Mouse (Mus musculus) CH12.LX (cell line): ENCODE data around the gene B4galnt3. TPM values are rescaled to one million over a fixed set of nuclear protein-coding genes. Genes with fewer than 3 reads are reported as not detected.

Experiments
- DNase-seq: peaks from one replicate; pipeline ENCODE4 v3.0.0-alpha.2; 2013; ENCODE audit errors: extremely low read depth
- H3K27ac ChIP-seq: 2 replicates; pipeline ENCODE4 v1.5.1; 2012; ENCODE audit warnings: low read depth, mild to moderate bottlenecking, control low read depth, moderate library complexity; ENCODE audit not compliant: insufficient read depth
- H3K27me3 ChIP-seq: replicated peaks from 2 replicates; pipeline ENCODE3; 2012; ENCODE audit warnings: inconsistent platforms
- H3K36me3 ChIP-seq, 2 experiments: replicated peaks in 1 of 2; 2 replicates each; pipeline versions ENCODE3 to v1.6.1; 2012; ENCODE audit warnings: inconsistent platforms in 1 of 2, low read length in 1 of 2, mild to moderate bottlenecking in 1 of 2, mixed read lengths in 1 of 2, moderate library complexity in 1 of 2; ENCODE audit not compliant: control insufficient read depth in 1 of 2, insufficient read depth in 1 of 2
- H3K4me1 ChIP-seq, 2 experiments: 2 replicates each; pipeline ENCODE4 v1.6.1; 2012; ENCODE audit warnings: inconsistent platforms in 1 of 2, moderate library complexity in 1 of 2; ENCODE audit not compliant: insufficient read depth in 2 of 2, control insufficient read depth in 1 of 2
- H3K4me2 ChIP-seq: 2 replicates; pipeline ENCODE4 v1.6.1; 2012; ENCODE audit warnings: low read depth, mild to moderate bottlenecking, control low read depth; ENCODE audit not compliant: poor library complexity, insufficient read depth, severe bottlenecking
- H3K4me3 ChIP-seq, 3 experiments: fragments of 150-350 bp in 1 of 3; sonication (generic) in 1 of 3; replicated peaks in 1 of 3; 2 replicates each; pipeline versions ENCODE3 to v1.5.1; 2011 to 2012; ENCODE audit warnings: low read depth in 2 of 3, low read length in 2 of 3, mild to moderate bottlenecking in 2 of 3, moderate library complexity in 2 of 3, control low read depth in 1 of 3, improper control_type of control experiment in 1 of 3, inconsistent platforms in 1 of 3, mixed read lengths in 1 of 3; ENCODE audit not compliant: poor library complexity in 1 of 3
- H3K79me2 ChIP-seq: replicated peaks from 2 replicates; pipeline ENCODE4 v1.6.1; 2012; ENCODE audit warnings: mild to moderate bottlenecking, moderate library complexity; ENCODE audit not compliant: control insufficient read depth, poor library complexity, insufficient read depth, severe bottlenecking; ENCODE audit errors: extremely low read depth
- H3K9ac ChIP-seq: 2 replicates; pipeline ENCODE4 v1.6.1; 2012; ENCODE audit warnings: low read depth, mild to moderate bottlenecking, control low read depth, moderate library complexity; ENCODE audit not compliant: insufficient read depth
- H3K9me3 ChIP-seq: replicated peaks from 2 replicates; pipeline ENCODE3; 2012; ENCODE audit warnings: low read length, inconsistent platforms, mixed read lengths
- CHD2 ChIP-seq: IDR thresholded peaks from 2 replicates; pipeline ENCODE4 v1.6.1; 2011; ENCODE audit warnings: low read length, improper control_type of control experiment
- CTCF ChIP-seq, 2 experiments: IDR thresholded peaks in 1 of 2; conservative IDR thresholded peaks in 1 of 2; 2 replicates each; pipeline ENCODE4 v1.5.1; 2011 to 2012; ENCODE audit warnings: low read depth in 2 of 2, low read length in 2 of 2, improper control_type of control experiment in 1 of 2, inconsistent platforms in 1 of 2, mild to moderate bottlenecking in 1 of 2, moderate library complexity in 1 of 2
- ETS1 ChIP-seq: conservative IDR thresholded peaks from 2 replicates; pipeline ENCODE4 v1.6.1; 2012; ENCODE audit warnings: low read depth, mild to moderate bottlenecking, inconsistent platforms, low read length, improper control_type of control experiment, moderate library complexity
- JUN ChIP-seq: IDR thresholded peaks from 2 replicates; pipeline ENCODE4 v1.6.1; 2011; ENCODE audit warnings: low read depth, mild to moderate bottlenecking, low read length, improper control_type of control experiment, moderate library complexity; ENCODE audit not compliant: insufficient read depth
- KAT2A ChIP-seq: IDR thresholded peaks from 2 replicates; pipeline ENCODE4 v1.6.1; 2012; ENCODE audit warnings: low read length, improper control_type of control experiment, inconsistent platforms; ENCODE audit not compliant: insufficient replicate concordance
- MAFK ChIP-seq: IDR thresholded peaks from 2 replicates; pipeline ENCODE4 v1.6.1; 2011; ENCODE audit warnings: low read length, improper control_type of control experiment; ENCODE audit not compliant: insufficient replicate concordance
- MAX ChIP-seq: IDR thresholded peaks from 2 replicates; pipeline ENCODE4 v1.6.1; 2011; ENCODE audit warnings: low read length, improper control_type of control experiment
- MYC ChIP-seq: IDR thresholded peaks from 2 replicates; pipeline ENCODE4 v1.6.1; 2011; ENCODE audit warnings: low read depth, mild to moderate bottlenecking, improper control_type of control experiment, low read length
- POLR2A ChIP-seq: IDR thresholded peaks from 2 replicates; pipeline ENCODE4 v1.6.1; 2011; ENCODE audit warnings: low read depth, mild to moderate bottlenecking, improper control_type of control experiment, low read length
- SMC3 ChIP-seq: IDR thresholded peaks from 2 replicates; pipeline ENCODE4 v1.6.1; 2011; ENCODE audit warnings: low read depth, low read length, improper control_type of control experiment
- USF2 ChIP-seq: conservative IDR thresholded peaks from 2 replicates; pipeline ENCODE4 v1.6.1; 2011; ENCODE audit warnings: low read depth, low read length, improper control_type of control experiment
- ZC3H11A ChIP-seq: IDR thresholded peaks from 2 replicates; pipeline ENCODE4 v1.6.1; 2012; ENCODE audit warnings: low read depth, mild to moderate bottlenecking, inconsistent platforms, low read length, improper control_type of control experiment
- ZNF384 ChIP-seq: IDR thresholded peaks from 2 replicates; pipeline ENCODE4 v1.6.1; 2012; ENCODE audit warnings: low read depth, low read length, improper control_type of control experiment, inconsistent platforms
- dilution Hi-C: fragments of 300-500 bp; cut with MboI; formaldehyde crosslinking; loops from 2 replicates; pipeline ENCODE4 v1.14.3; 2020; ENCODE audit warnings: low sequenced_read_pairs; ENCODE audit not compliant: extremely low pct_unique_long_range_greater_than_20kb, extremely low pct_ligation_motif_present
- in situ Hi-C: fragments of 300-500 bp; cut with MboI; formaldehyde crosslinking; loops from 3 replicates; pipeline ENCODE4 v1.14.3; 2019; ENCODE audit warnings: low sequenced_read_pairs, low pct_ligation_motif_present, low pct_unique_long_range_greater_than_20kb, mixed read lengths
- polyA plus RNA-seq: library from polyadenylated mRNA; unstranded; fragments of >175 nt; gene quantifications from 2 replicates; pipeline ENCODE4 v1.2.1, GENCODE M21; 2012; ENCODE audit warnings: low read depth; ENCODE audit not compliant: insufficient read length
- total RNA-seq, 2 experiments: library from RNA; depleted of rRNA; stranded (reverse); fragments of 300-350 nt in 1 of 2; fragments of >200 nt in 1 of 2; gene quantifications; 2 replicates each; pipeline ENCODE4 v1.2.3; 2012 to 2014

Gene B4galnt3
- total and polyA plus RNA-seq, 3 experiments, result 0.21 to 0.47 (median 0.44) TPM

- H3K9me3 ChIP-seq, result no peaks in the 10 kb centered on the region
- H3K4me1 ChIP-seq, result peaks cover 5 to 7% of the 10 kb centered on the region in 2 experiments; a peak in 3 of 4 replicates
- no peak overlapping the region for H3K4me3 ChIP-seq
- H3K27me3 ChIP-seq, result peaks cover 2% of the 10 kb centered on the region
- no peak overlapping the region for H3K4me2 ChIP-seq
- no peak for DNase-seq
- in situ Hi-C loops, result no loop called here
- TF ChIP-seq USF2 (no peak), POLR2A (no peak)
- H3K36me3 ChIP-seq, result no peaks in the 10 kb centered on the region
- no peak overlapping the region for H3K27ac ChIP-seq
- H3K9ac ChIP-seq, result no peak overlapping the region
- no peaks in the 10 kb centered on the region for H3K79me2 ChIP-seq
- dilution Hi-C loops, result no loop called here
Observed at GRCm38 (mm10) chr6:120264151-120264550, 30.2 kb downstream of the B4galnt3 start.

DNA sequence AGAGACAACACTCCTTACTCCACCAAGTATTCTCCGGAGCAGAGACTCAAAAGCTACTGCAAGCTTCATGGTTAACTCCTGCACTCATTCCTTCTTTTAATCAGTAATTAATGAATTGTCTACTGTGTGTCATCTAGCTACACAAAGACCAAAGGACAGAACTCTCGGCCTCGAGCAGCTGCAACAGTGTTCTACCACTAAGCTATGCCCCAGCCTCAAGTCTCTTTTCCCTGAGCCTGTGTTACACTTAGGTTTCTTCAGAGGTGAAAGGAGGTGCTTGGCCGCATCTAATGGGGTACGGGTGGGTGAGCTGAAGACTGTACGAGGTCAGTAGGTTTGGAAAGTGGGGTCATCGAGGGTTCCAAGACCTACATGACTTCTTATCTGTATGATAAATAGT, 30.8 kb downstream of the B4galnt3 start:
- H3K9ac ChIP-seq, result no peak overlapping the region
- no peaks in the 10 kb centered on the region for H3K79me2 ChIP-seq
- in situ Hi-C loops, result no loop called here
- H3K4me3 ChIP-seq, result no peak overlapping the region
- H3K27me3 ChIP-seq, result peaks cover 2% of the 10 kb centered on the region
- no peaks in the 10 kb centered on the region for H3K36me3 ChIP-seq
- H3K4me2 ChIP-seq, result no peak overlapping the region
- DNase-seq, result no peak
- TF ChIP-seq ETS1 (no peak), CHD2 (no peak), MAFK (no peak), JUN (no peak), MAX (no peak), POLR2A (no peak), MYC (no peak), CTCF (conservative IDR thresholded peaks at IDR 0.05 in 1 of 2, IDR thresholded peaks at IDR 0.05 in 1 of 2; ENCODE audit: low read depth in 2 of 2, low read length in 2 of 2) (no peak), ZC3H11A (no peak), KAT2A (no peak)
- H3K9me3 ChIP-seq, result no peaks in the 10 kb centered on the region
- dilution Hi-C loops, result no loop called here
- H3K27ac ChIP-seq, result no peak overlapping the region
- peaks cover 5 to 12% of the 10 kb centered on the region in 2 experiments; a peak in 3 of 4 replicates for H3K4me1 ChIP-seq

DNA sequence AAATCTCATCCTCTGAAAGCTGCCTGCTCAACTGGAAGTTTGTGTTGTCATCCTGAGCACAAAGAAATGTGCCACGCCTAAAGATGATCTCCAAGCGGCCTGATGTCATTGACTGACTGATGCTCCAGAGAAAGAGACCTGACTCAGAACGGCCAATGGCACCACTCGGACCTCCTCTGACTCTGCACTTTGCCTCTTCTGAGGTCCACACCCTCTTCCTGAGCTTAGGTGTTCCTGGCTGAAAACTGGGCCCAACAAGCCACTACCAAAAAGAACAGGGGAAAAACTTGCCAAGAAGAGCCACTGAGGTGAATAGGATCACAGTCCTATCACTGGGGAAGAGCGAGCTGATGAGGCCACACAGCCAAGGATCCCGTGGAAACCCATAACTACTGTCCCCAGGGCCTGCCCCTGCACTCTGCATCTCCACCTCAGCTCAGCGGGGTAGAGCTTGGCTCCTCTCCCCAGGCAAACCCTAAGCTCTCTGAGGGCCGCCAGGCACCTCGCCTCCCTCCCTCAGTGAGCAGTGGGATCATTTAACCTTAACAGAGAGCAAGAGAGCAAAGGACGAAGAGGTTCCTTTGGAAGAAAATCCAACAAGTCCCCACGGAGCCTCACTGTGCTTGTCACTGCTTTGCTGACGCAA, 31.4 kb downstream of the B4galnt3 start:
- no peak overlapping the region for H3K27ac ChIP-seq
- no peak overlapping the region for H3K9ac ChIP-seq
- H3K36me3 ChIP-seq, result no peaks in the 10 kb centered on the region
- H3K4me3 ChIP-seq, result no peak overlapping the region
- peaks cover 8 to 16% of the 10 kb centered on the region in 2 experiments; a peak in 3 of 4 replicates for H3K4me1 ChIP-seq
- H3K27me3 ChIP-seq, result peaks cover 2% of the 10 kb centered on the region
- in situ Hi-C loops, result no loop called here
- DNase-seq, result no peak
- H3K79me2 ChIP-seq, result no peaks in the 10 kb centered on the region
- no peak overlapping the region for H3K4me2 ChIP-seq
- dilution Hi-C loops, result no loop called here
- no peaks in the 10 kb centered on the region for H3K9me3 ChIP-seq
- TF ChIP-seq ZNF384 (no peak), SMC3 (no peak)
